Mouse (Mus musculus) small intestine, adult 2 months (tissue): ENCODE measurements around the gene Zfp960. TPM values are rescaled to one million over a fixed set of nuclear protein-coding genes. Genes with fewer than 3 reads are reported as not detected.
"Not testable (repeated sequence)": the region's sequence is repeated elsewhere in the genome, so short reads cannot be mapped to it uniquely, and the experiment has no call there.

Source experiments
- H3K27ac ChIP-seq: fragments of 200-500 bp; 2 replicates; pipeline ENCODE4 v1.5.1; 2012; ENCODE audit warnings: low read depth, low read length, control low read depth, inconsistent platforms; ENCODE audit not compliant: insufficient read depth
- H3K27me3 ChIP-seq: fragments of 200-500 bp; 2 replicates; pipeline ENCODE4 v1.6.1; 2012; ENCODE audit warnings: mild to moderate bottlenecking, moderate library complexity, low read length, inconsistent platforms; ENCODE audit not compliant: control insufficient read depth, insufficient read depth
- H3K36me3 ChIP-seq: fragments of 200-500 bp; 2 replicates; pipeline ENCODE4 v1.6.1; 2012; ENCODE audit warnings: mild to moderate bottlenecking, low read length, control low read depth, inconsistent platforms; ENCODE audit not compliant: control insufficient read depth, insufficient read depth
- H3K4me1 ChIP-seq: fragments of 200-500 bp; 2 replicates; pipeline ENCODE4 v1.6.1; 2012; ENCODE audit warnings: low read length, inconsistent platforms, mixed read lengths; ENCODE audit not compliant: control insufficient read depth, insufficient read depth, insufficient read length
- H3K4me3 ChIP-seq: fragments of 200-500 bp; 2 replicates; pipeline ENCODE4 v1.5.1; 2012; ENCODE audit warnings: low read depth, mild to moderate bottlenecking, control low read depth, inconsistent platforms, low read length, moderate library complexity
- WGBS: fragments of 180-500 bp; shearing (Covaris S2); methylation state at CpG from one replicate; pipeline ENCODE4 v1.1.7; 2018; 5-methylcytosine and 5-hydroxymethylcytosine counted together
- polyA plus RNA-seq: library from polyadenylated mRNA; depleted of rRNA; stranded (reverse); fragments of >200 nt; gene quantifications from 2 replicates; pipeline ENCODE4 v1.2.3, GENCODE M21; 2012; rRNA removed

Gene Zfp960
- not detected in 2 replicates for polyA plus RNA-seq

DNA sequence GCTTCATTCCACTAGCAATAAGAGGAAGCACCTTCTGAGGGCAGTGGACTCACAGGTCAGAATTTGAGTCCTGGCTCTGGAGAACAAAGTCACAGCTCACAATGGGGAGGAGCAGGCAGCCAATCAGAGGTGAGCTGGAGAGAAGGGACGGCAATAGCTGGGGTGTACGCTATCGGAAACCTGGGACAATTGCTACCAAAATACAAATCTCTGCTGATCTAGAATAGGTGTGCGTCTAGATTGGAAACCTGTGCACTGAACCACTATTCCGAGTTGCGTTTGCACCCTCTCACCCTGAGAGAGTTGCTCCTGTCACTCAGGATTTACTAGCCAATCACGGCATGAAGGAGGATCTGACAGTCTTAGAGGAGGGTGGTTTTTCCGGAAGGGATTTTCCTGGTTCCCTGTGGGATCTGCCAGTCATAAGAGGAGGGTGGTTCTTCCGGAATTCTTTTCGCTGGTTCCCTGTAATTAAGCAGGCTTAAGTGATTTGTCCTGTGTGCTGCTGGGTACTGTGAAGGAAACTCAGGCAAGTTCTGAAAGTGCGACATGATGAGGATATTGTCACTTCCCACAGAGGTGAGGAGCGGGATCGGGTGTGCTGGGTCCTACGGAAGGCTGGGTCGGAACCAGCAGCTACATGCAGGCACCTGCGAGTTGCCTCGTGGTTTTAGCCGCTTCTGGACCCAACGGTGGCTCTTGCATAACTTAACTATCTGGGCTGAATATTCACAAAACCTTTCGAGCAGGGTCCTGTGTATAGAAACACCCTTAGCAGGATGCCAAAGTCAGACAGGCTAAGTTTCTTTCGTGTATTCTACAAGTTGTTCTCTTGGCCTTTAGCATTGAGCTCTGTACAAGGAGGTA lies at the start of gene Zfp960:
Zfp960 (plus strand) TSS at position 486 of the 867 bp plus-strand sequence.
- peak within 1 kb of the TSS; percentile 26; the same call in 1 of the 2 replicates for H3K27ac ChIP-seq

DNA sequence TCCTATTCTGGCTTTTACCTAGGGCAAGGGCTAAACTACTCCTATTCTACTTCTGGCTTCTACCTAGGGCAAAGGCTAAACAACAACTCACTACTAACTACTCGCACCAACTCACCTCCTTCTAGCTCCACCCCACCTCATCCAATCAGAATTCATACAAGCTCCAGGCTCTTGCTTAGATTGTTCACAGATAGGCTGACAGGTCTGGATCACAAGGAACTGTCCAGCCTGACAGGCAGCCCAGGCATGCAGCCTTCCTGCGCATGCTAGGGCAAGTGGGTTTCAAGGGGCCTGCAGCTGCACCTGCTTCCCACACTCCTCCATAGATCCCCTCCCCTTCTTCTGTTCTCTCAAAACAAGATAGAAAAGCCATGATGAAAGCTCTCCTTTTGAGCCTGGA lies 45.8 kb upstream of the Zfp960 start:
- H3K27me3 ChIP-seq, H3K4me3 ChIP-seq, H3K27ac ChIP-seq, H3K4me1 ChIP-seq, H3K36me3 ChIP-seq: not testable (repeated sequence)
- WGBS = 98% methylated on average over 2 of the region's 2 CpGs

More for the DNA sequence above, at the start of gene Zfp960:
- H3K4me3 ChIP-seq = peak within 1 kb of the TSS; percentile 59
- not testable (repeated sequence) for H3K4me1 ChIP-seq, H3K27me3 ChIP-seq, H3K36me3 ChIP-seq
- WGBS = 3% methylated on average over 21 of the region's 21 CpGs

DNA sequence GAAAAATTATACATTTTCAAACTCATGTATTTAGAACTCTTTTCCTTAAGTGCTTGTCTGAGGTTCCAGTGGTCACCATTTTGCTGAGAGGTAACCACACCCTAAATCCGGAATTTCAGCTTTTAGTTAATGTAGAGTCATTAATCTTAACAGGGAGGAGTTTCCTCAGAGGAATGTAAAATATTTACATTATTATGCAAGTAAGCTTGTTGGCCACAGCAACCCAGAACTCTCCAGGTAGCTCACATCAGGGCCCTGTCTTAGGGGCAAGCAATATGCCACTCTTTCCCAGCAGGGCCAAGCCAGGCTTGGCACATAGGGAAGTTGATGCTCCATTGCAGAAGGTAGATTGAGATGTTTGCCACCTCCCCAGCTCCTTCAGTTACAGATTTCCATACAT lies 4.3 kb upstream of the Zfp960 start:
- 59% methylated on average over 1 of the region's 1 CpGs for WGBS
- not testable (repeated sequence) for H3K27me3 ChIP-seq, H3K27ac ChIP-seq, H3K4me3 ChIP-seq, H3K4me1 ChIP-seq, H3K36me3 ChIP-seq

DNA sequence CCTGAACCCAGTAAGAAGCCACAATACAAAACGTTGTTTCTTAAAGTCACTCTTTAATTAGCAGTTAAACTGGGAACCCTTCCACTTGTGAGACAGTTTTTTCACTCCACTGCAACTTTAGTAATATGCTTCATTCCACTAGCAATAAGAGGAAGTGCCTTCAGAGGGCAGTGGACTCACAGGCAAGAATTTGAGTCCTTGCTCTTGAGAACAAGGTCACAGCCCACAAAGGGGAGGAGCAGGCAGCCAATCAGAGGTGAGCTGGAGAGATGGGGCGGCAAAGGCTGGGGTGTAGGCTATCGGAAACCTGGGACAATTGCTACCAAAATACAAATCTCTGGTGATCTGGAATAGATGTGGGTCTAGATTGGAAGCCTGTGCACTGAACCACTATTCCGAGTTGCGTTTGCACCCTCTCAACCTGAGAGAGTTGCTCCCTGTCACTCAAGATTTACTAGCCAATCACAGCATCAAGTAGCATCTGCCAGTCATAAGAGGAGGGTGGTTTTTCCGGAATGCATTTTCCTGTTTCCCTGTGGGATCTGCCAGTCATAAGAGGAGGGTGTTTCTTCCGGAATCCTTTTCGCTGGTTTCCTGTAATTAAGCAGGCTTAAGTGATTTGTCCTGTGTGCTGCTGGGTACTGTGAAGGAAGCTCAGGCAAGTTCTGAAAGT lies 57.1 kb downstream of the Zfp960 start, which contains the start of gene Zfp97:
Zfp97 (plus strand) TSS at position 586 of the 673 bp plus-strand sequence.
- not testable (repeated sequence) for H3K4me1 ChIP-seq, H3K27ac ChIP-seq, H3K4me3 ChIP-seq, H3K36me3 ChIP-seq, H3K27me3 ChIP-seq
- WGBS = no CpG with 5 or more reads among the region's 8 CpGs

Other genes with a start within 250 kb of the Zfp960 start
- 0.05 and 0.15 TPM in 2 replicates for gene Zfp97, start 57.3 kb downstream of the Zfp960 start, polyA plus RNA-seq